In genomic region chr7:112353011-112353410, GRCm38 (mm10) we compare ENCODE assay signal across 16 mouse cellular contexts.
DNase-seq lines count a peak whose midpoint lies in the region; ATAC-seq and TF ChIP-seq lines count a peak whose summit lies in the region.
"Had no signal": no experiment of that assay in that cellular context is flagged by ENCODE, and none has a peak within 500 bp of the region (broad histone marks: within the 10 kb centered on the region; RNA-seq: fewer than 3 reads in every experiment).

No protein-coding gene starts in this region.

- H3K9me3 ChIP-seq in heart, embryonic 15.5 days (replicated peaks): no peaks in the 10 kb centered on the region
- no peaks in the 10 kb centered on the region for H3K9me3 ChIP-seq in limb, embryonic 11.5 days (ENCODE audit: control insufficient read depth, low read length)
- H3K9me3 ChIP-seq: embryonic facial prominence, embryonic 12.5 days; forebrain, embryonic 15.5 days; neural tube, embryonic 13.5 days; stomach, embryonic 15.5 days had no signal

- no peak overlapping the region for H3K4me2 ChIP-seq in heart, embryonic 15.5 days
- H3K4me2 ChIP-seq in limb, embryonic 11.5 days (ENCODE audit: low read depth, severe bottlenecking): no peak overlapping the region
- H3K4me2 ChIP-seq: embryonic facial prominence, embryonic 12.5 days; forebrain, embryonic 15.5 days; neural tube, embryonic 13.5 days; stomach, embryonic 15.5 days had no signal

- no peak for TF ChIP-seq EP300 in heart, adult 2 months (IDR thresholded peaks at IDR 0.05; ENCODE audit: insufficient read depth, low read depth, low read length)

- TF ChIP-seq POLR2A in heart, adult 2 months (IDR thresholded peaks at IDR 0.05; ENCODE audit: insufficient read depth, low read depth, low read length): no peak
- no peak for TF ChIP-seq POLR2A in brain, embryonic 14.5 days (IDR thresholded peaks at IDR 0.05; ENCODE audit: borderline replicate concordance, extremely low read depth, insufficient read depth, insufficient read length, poor library complexity, severe bottlenecking)

- WGBS in heart, embryonic 15.5 days: 63% methylated on average over 4 of the region's 4 CpGs
- WGBS in heart, adult 2 months: 69% methylated on average over 4 of the region's 4 CpGs
- 58% methylated on average over 4 of the region's 4 CpGs for WGBS in limb, embryonic 11.5 days

- ATAC-seq in heart, embryonic 15.5 days (replicated peaks; ENCODE audit: insufficient number of reproducible peaks, insufficient read depth, low FRiP score, low read depth): no peak
- ATAC-seq in limb, embryonic 11.5 days (ENCODE audit: insufficient number of reproducible peaks, low FRiP score, low TSS enrichment, low read depth): no peak
- ATAC-seq: CD4-positive, CD25-positive, alpha-beta regulatory T cell, adult 4 months; forebrain, embryonic 15.5 days had no signal

- H3K79me2 ChIP-seq in heart, adult 2 months (replicated peaks; ENCODE audit: control insufficient read depth, insufficient read depth, low read length): no peaks in the 10 kb centered on the region

- H3K9ac ChIP-seq in heart, embryonic 15.5 days: no peak overlapping the region
- no peak overlapping the region for H3K9ac ChIP-seq in heart, adult 2 months (ENCODE audit: low read depth, low read length)
- no peak overlapping the region for H3K9ac ChIP-seq in limb, embryonic 11.5 days (ENCODE audit: low read length)
- H3K9ac ChIP-seq: embryonic facial prominence, embryonic 12.5 days; forebrain, embryonic 15.5 days; liver, embryonic 14.5 days; neural tube, embryonic 13.5 days; stomach, embryonic 15.5 days had no signal

- H3K4me1 ChIP-seq in heart, embryonic 15.5 days (replicated peaks): peaks cover 43% of the 10 kb centered on the region
- peaks cover 2% of the 10 kb centered on the region; the same call in 1 of the 2 replicates for H3K4me1 ChIP-seq in heart, adult 2 months (ENCODE audit: control insufficient read depth, insufficient read depth, low read length)
- H3K4me1 ChIP-seq in limb, embryonic 11.5 days (ENCODE audit: control insufficient read depth, insufficient read depth, low read length): peaks cover 31% of the 10 kb centered on the region

- H3K27me3 ChIP-seq in heart, embryonic 15.5 days: no peaks in the 10 kb centered on the region
- no peaks in the 10 kb centered on the region for H3K27me3 ChIP-seq in heart, adult 2 months (ENCODE audit: control insufficient read depth, insufficient read depth, low read length)
- no peaks in the 10 kb centered on the region for H3K27me3 ChIP-seq in limb, embryonic 11.5 days (ENCODE audit: control insufficient read depth, insufficient read depth, low read length)
- H3K27me3 ChIP-seq: embryonic facial prominence, embryonic 12.5 days; forebrain, embryonic 15.5 days; neural tube, embryonic 13.5 days; stomach, embryonic 15.5 days had no signal

- H3K4me3 ChIP-seq in heart, embryonic 15.5 days: no peak overlapping the region
- no peak overlapping the region for H3K4me3 ChIP-seq in heart, adult 2 months
- no peak overlapping the region for H3K4me3 ChIP-seq in layer of hippocampus, adult 2 months
- no peak overlapping the region for H3K4me3 ChIP-seq in limb, embryonic 11.5 days (ENCODE audit: low read depth, low read length)
- H3K4me3 ChIP-seq: embryonic facial prominence, embryonic 12.5 days; forebrain, embryonic 15.5 days; neural tube, embryonic 13.5 days; stomach, embryonic 15.5 days had no signal

- DNase-seq in heart, adult 2 months: no peak
- no peak for DNase-seq in layer of hippocampus, adult 2 months (ENCODE audit: low spot score in 2 of 2)
- DNase-seq in layer of hippocampus, postnatal 25 days (ENCODE audit: extremely low spot score in 1 of 2, low spot score in 1 of 2): no peak
- DNase-seq in brain, embryonic 14.5 days (ENCODE audit: low read depth): peak; percentile 9
- DNase-seq in limb, embryonic 11.5 days (ENCODE audit: low spot score): no peak
- no peak for DNase-seq in thymus, postnatal 25 days
- DNase-seq: adrenal gland, postnatal 36 days; cerebellum, postnatal 25 days; heart, adult 18-20 months had no signal

- H3K27ac ChIP-seq in heart, embryonic 15.5 days: peak overlapping the region; percentile 87
- H3K27ac ChIP-seq in heart, adult 2 months: no peak overlapping the region
- H3K27ac ChIP-seq in layer of hippocampus, adult 2 months: peak overlapping the region; percentile 37; the same call in 1 of the 2 replicates
- H3K27ac ChIP-seq in limb, embryonic 11.5 days (replicated peaks; ENCODE audit: low read depth, low read length): 0 out of 2 replicates have a peak overlapping the region, but pooled peaks have one; percentile 30
- H3K27ac ChIP-seq: embryonic facial prominence, embryonic 12.5 days; forebrain, embryonic 15.5 days; liver, embryonic 14.5 days; neural tube, embryonic 13.5 days; stomach, embryonic 15.5 days had no signal

- TF ChIP-seq CTCF in heart, adult 2 months (IDR thresholded peaks at IDR 0.05): no peak
- TF ChIP-seq CTCF in layer of hippocampus, adult 2 months (conservative IDR thresholded peaks at IDR 0.05): no peak
- no peak for TF ChIP-seq CTCF in brain, embryonic 14.5 days (IDR thresholded peaks at IDR 0.05; ENCODE audit: borderline replicate concordance, extremely low read depth, insufficient read depth, insufficient read length)

- intact Hi-C loops in heart, adult 2 months (cut with DNase I): no loop called here

- peaks cover 58% of the 10 kb centered on the region for H3K36me3 ChIP-seq in heart, embryonic 15.5 days
- no peaks in the 10 kb centered on the region for H3K36me3 ChIP-seq in heart, adult 2 months (ENCODE audit: control insufficient read depth, insufficient read depth, low read length)
- no peaks in the 10 kb centered on the region for H3K36me3 ChIP-seq in limb, embryonic 11.5 days (ENCODE audit: control insufficient read depth, insufficient read depth, low read length)
- H3K36me3 ChIP-seq: embryonic facial prominence, embryonic 12.5 days; forebrain, embryonic 15.5 days; neural tube, embryonic 13.5 days; stomach, embryonic 15.5 days had no signal
